Mouse (Mus musculus) C2C12 (cell line): ENCODE measurements around the gene Zfp503. TPM values are rescaled to one million over a fixed set of nuclear protein-coding genes. Genes with fewer than 3 reads are reported as not detected.

ENCODE experiments used
- H3K27me3 ChIP-seq: one replicate; pipeline ENCODE4 v1.6.1; 2011; ENCODE audit not compliant: control insufficient read depth, insufficient read depth, insufficient read length
- H3K36me3 ChIP-seq: one replicate; pipeline ENCODE4 v1.6.1; 2011; ENCODE audit not compliant: control insufficient read depth, insufficient read depth
- H3K4me3 ChIP-seq: one replicate; pipeline ENCODE4 v1.5.1; 2011; ENCODE audit warnings: mild to moderate bottlenecking, control low read depth; ENCODE audit not compliant: poor library complexity, insufficient read depth, severe bottlenecking
- H3K79me2 ChIP-seq: one replicate; pipeline ENCODE4 v1.6.1; 2011; ENCODE audit not compliant: control insufficient read depth, insufficient read depth
- H3K79me3 ChIP-seq: one replicate; pipeline ENCODE4 v1.6.1; 2011; ENCODE audit warnings: low read depth, control low read depth
- H3ac ChIP-seq: one replicate; pipeline ENCODE3; 2011; ENCODE audit warnings: low read depth; ENCODE audit not compliant: control insufficient read depth, insufficient read length
- CEBPB ChIP-seq: IDR thresholded peaks from one replicate; pipeline ENCODE4 v1.6.1; 2011; ENCODE audit warnings: low read depth, mild to moderate bottlenecking, control low read depth, moderate library complexity
- CTCF ChIP-seq: IDR thresholded peaks from one replicate; pipeline ENCODE4 v1.5.1; 2011; ENCODE audit not compliant: control insufficient read depth, insufficient read depth, insufficient read length
- FOSL1 ChIP-seq: IDR thresholded peaks from one replicate; pipeline ENCODE4 v1.8.0; 2011; ENCODE audit warnings: mild to moderate bottlenecking, low read length; ENCODE audit not compliant: poor library complexity, insufficient read depth, severe bottlenecking
- MAX ChIP-seq: IDR thresholded peaks from one replicate; pipeline ENCODE4 v1.6.1; 2011; ENCODE audit warnings: mild to moderate bottlenecking, control low read depth
- MYOD1 ChIP-seq: IDR thresholded peaks from one replicate; pipeline ENCODE4 v1.6.1; 2011; ENCODE audit warnings: low read depth; ENCODE audit not compliant: control insufficient read depth, insufficient read length
- MYOG ChIP-seq: IDR thresholded peaks from one replicate; pipeline ENCODE4 v1.6.1; 2011; ENCODE audit not compliant: control insufficient read depth, insufficient read length; ENCODE audit errors: extremely low read depth
- USF1 ChIP-seq: IDR thresholded peaks from one replicate; pipeline ENCODE4 v1.6.1; 2011; ENCODE audit warnings: low read depth, mild to moderate bottlenecking, control low read depth, moderate library complexity
- microRNA-seq: library from miRNA; unstranded; fragments of <30 nt; microRNA quantifications from one replicate; pipeline ENCODE4, GENCODE M21; 2019; ENCODE audit warnings: borderline microRNAs expressed
- polyA plus RNA-seq: library from polyadenylated mRNA; unstranded; fragments of >200 nt; fragmentation: generic; extraction: Trizol; gene quantifications from one replicate; pipeline ENCODE4 v1.2.1, GENCODE M21; 2012; ENCODE audit warnings: missing spikeins

Zfp503 gene
- polyA plus RNA-seq, 1 experiment = 5.3 TPM

DNA sequence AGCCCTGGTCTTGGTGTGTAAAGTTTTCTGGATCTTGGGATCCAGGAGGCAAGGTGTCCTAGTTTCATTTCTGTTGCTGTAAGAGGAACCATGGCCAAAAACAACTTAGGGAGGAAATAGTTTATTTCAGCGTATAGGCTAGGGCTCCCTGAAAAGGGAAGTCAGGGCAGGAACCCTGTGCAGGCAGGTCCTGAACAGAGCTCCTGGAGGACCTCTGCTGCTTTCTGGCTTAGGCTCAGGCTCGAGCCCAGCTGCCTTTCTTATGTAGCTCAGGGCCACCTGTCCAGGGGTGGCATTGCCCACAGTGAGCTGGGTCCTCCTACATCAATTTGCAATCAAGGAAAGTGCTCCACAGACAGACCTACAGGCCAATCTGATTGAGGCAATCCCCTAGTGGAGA, 47.8 kb downstream of the Zfp503 start:
- Histone ChIP-seq H3K79me2 (no peaks in the 10 kb centered on the region), H3K4me3 (no peak overlapping the region), H3ac (no peak overlapping the region), H3K27me3 (no peaks in the 10 kb centered on the region), H3K36me3 (no peaks in the 10 kb centered on the region), H3K79me3 (no peaks in the 10 kb centered on the region)
- TF ChIP-seq CTCF (no peak), MYOD1 (no peak), FOSL1 (no peak), USF1 (no peak), CEBPB (no peak), MYOG (no peak), MAX (no peak)

- H3K79me2 ChIP-seq = no peaks in the 10 kb centered on the region
- no peak overlapping the region for H3ac ChIP-seq
- H3K27me3 ChIP-seq = no peaks in the 10 kb centered on the region
- no peak overlapping the region for H3K4me3 ChIP-seq
- TF ChIP-seq MYOG (no peak), FOSL1 (no peak), CEBPB (no peak), CTCF (no peak), MYOD1 (no peak), USF1 (no peak), MAX (no peak)
- no peaks in the 10 kb centered on the region for H3K36me3 ChIP-seq
- no peaks in the 10 kb centered on the region for H3K79me3 ChIP-seq
Measured at GRCm38 (mm10) chr14:21937116-21937515, 52.3 kb downstream of the Zfp503 start.

DNA sequence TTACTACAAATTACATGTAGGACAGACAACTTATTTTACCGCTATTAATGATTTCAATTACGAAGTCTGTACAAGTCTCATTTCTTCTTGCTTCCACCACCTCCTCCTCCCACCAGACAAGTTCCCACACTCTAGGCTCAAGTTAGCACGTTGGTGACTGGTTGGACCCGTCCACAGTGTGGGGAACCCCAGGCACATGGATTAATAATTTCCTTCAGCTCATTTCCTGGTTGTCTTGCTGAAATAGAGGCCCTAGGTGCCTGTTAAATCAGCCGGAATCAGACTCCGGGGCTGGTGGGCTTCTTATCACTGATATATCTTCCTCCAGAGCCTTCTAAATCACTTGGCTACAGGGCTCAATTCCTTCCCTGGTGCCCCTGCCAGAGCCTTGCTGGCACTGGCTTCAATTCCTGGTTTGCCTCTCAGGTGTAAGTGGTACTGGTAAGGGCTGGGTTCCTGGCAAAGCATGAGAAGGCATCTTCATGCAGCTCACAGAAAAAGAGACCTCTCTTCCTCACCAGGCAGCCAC, 53.2 kb downstream of the Zfp503 start:
- no peak overlapping the region for H3ac ChIP-seq
- no peak overlapping the region for H3K4me3 ChIP-seq
- no peaks in the 10 kb centered on the region for H3K36me3 ChIP-seq
- H3K79me3 ChIP-seq = no peaks in the 10 kb centered on the region
- H3K27me3 ChIP-seq = no peaks in the 10 kb centered on the region
- H3K79me2 ChIP-seq = no peaks in the 10 kb centered on the region
- TF ChIP-seq MAX (no peak), MYOG (no peak), CEBPB (no peak), MYOD1 (no peak), USF1 (no peak), CTCF (no peak), FOSL1 (no peak)

Small RNA genes lying within 50 kb of the gene (microRNA-seq; reads per million reads assigned to microRNA genes)
- gene Gm27532 = not detected

Other genes with a start within 250 kb of the Zfp503 start
- gene Samd8, start 239.1 kb downstream of the Zfp503 start, polyA plus RNA-seq = 7.8 TPM
- 2.7 TPM for gene Dusp13, start 238.4 kb downstream of the Zfp503 start, polyA plus RNA-seq
- 242 TPM for gene Vdac2, start 164.4 kb downstream of the Zfp503 start, polyA plus RNA-seq
- 45.5 TPM for gene Comtd1, start 140.6 kb downstream of the Zfp503 start, polyA plus RNA-seq
- not detected for gene Lrmda, start 30.1 kb upstream of the Zfp503 start, polyA plus RNA-seq